Mouse (Mus musculus) layer of hippocampus, adult 18-20 months (tissue): ENCODE data around the gene Glcci1. TPM values are rescaled to one million over a fixed set of nuclear protein-coding genes. Genes with fewer than 3 reads are reported as not detected.

Experiments
- DNase-seq, 2 experiments: peaks; one replicate each; pipeline ENCODE4 v3.0.0; 2022; ENCODE audit warnings: low spot score in 2 of 2
- long read RNA-seq: library from polyadenylated mRNA; stranded (forward); transcript quantifications from one replicate; pipeline ENCODE4 v2.0.0, GENCODE M21; 2021
- total RNA-seq, 2 experiments: library from RNA; stranded (reverse); gene quantifications; 2 replicates each; pipeline ENCODE4 v1.2.3; 2021

The Glcci1 gene
- total RNA-seq, result 100 to 1,000 TPM; 110 to 116 TPM
- long read RNA-seq, full-length matches to known transcripts, result 2 of 12 reads
- long read RNA-seq, partial matches to known transcripts, result 3 of 12 reads
- long read RNA-seq, other reads (novel, unspliced or antisense), result 7 of 12 reads

- peak; percentile 58 to 70 for DNase-seq
Observed at GRCm38 (mm10) chr6:8509551-8509950, at the start of gene Glcci1. Glcci1 (plus strand) TSS chr6:8509600.

- no peak for DNase-seq
Observed at GRCm38 (mm10) chr6:8462447-8462846, 47.0 kb upstream of the Glcci1 start.

- no peak for DNase-seq
Observed at GRCm38 (mm10) chr6:8465388-8465787, 44.0 kb upstream of the Glcci1 start.

- no peak for DNase-seq
Observed at GRCm38 (mm10) chr6:8465985-8466384, 43.4 kb upstream of the Glcci1 start.

DNA sequence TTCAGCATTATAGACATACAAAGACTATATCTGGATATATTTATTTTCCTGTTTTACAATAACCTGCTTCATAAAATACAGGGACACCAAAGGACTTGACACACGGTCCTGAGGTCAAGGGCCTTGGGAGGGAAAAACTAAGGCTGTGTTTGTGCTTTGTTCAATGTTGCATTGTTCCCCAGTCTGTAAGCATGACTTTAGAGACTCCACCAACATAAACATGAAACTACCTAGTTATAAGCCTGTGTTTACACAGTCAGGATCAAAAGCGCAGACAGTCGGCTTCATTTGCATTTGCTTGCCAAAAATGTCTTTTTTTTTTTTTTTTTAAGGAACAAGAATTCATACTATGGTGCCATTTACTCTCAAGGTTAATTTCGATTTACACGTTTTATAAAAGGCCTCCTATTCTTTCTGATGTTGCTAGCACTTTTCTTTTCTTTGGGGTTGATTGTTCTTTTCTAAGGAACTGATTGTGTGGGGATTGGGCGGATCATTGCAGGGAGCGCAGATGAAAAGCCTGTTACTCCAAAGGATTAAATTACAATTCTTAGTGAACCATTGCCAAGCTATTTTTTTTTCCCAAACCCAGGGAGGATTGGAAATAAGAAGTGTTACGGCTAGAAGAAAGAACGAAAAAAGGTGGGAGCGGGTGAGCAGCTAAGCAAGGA, 41.6 kb upstream of the Glcci1 start:
- no peak for DNase-seq

- DNase-seq, result no peak
Observed at GRCm38 (mm10) chr6:8469918-8470317, 39.5 kb upstream of the Glcci1 start.

GRCm38 (mm10) chr6:8472125-8472524, 37.3 kb upstream of the Glcci1 start:
- DNase-seq, result no peak

DNA sequence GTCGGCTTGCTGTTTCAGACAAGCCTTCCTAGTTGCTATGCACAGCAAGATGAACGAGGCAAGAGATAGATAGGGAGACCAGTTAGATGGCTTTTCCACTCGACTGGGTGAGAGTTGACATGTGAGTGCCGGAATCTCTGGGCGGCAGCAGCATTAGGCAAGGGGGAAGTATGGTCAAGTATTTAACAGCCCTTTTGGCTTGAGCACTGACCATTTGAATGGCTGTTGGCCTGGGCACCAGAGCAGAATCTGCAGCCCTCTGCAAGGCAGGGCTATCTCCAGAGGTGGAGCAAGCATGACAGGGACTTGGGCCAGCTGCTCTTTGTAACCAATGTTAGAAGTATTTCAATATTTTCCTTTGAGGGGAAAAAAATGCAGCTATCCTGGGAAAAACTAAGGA, 36.5 kb upstream of the Glcci1 start:
- DNase-seq, result no peak

GRCm38 (mm10) chr6:8473498-8473897, 35.9 kb upstream of the Glcci1 start:
- peak in 1 of 2 experiments; percentile 43 for DNase-seq

DNA sequence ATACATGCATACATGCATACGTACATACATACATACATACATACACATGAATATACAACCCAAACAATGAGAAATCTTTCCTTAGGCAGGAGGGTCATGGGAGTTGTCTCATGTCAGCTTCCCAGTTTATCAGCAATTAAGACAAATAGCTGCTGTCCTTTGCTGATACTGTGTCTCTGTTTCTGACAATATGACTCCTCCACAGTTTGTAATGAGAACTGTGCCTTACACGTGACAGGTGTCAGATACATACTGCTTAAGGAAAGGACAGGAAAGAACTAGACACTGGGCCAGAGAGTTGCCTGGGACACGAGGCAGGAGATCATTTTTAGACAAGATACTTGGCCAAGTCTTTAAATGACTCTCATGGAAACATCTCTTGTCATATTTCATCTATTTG, 35.1 kb upstream of the Glcci1 start:
- no peak for DNase-seq

- DNase-seq, result no peak
Observed at GRCm38 (mm10) chr6:8474820-8475219, 34.6 kb upstream of the Glcci1 start.

DNA sequence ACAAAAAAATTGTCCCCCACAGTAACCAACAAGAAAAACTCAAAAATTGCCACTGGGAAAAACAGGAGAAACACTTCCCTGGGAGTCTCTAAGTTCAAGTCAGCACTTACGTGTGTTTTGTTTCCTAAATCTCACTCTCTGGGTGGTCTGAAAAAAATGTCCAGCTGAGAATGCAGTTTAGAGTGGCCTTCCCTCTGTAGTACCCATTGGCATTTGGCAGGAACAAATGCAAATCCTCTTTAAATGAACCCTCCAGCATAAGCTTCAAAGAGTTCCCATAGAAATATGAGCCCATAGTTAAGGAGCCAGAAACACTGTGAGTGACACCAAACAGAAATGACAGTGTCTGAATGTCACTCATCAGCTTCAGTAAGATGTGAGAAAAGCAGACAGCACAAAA, 30.2 kb upstream of the Glcci1 start:
- DNase-seq, result no peak

DNA sequence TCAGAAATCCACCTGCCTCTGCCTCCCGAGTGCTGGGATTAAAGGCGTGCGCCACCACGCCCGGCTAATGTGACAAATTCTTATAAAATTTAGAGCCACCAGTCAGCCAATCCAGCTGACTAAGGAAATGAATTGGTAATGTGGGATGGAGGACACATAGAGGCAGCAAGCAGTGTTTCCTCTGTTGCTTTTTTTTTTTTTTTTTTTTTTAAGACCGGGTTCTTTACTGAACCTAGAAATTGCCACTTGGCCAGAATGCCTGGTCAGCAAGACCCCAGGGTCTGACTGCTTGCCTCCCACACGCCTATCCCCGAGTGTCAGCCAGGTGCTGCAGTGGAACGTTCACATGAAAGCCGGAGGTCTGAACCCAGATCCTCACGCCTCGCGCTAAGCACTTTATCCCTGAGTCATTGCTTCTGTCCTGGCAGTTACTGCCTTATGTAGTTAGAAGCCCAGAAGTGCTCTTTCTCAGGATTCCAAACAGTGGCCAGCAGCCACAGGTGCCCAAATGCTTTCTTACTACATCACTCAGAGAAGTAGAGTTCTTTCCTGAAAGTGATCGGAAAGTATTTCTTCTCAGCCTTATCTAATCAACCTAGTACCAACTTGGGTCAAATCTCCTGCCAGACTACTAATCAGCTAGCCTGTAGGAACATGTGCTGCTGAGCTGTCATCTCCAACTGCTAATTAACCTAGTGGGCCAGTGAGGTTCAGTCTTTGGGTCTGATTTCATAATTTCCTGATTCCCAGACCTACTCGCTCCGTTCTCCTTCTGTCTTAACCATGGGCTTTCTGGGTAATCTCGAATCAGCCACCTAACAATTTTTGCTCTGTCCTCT, 24.7 kb upstream of the Glcci1 start:
- no peak for DNase-seq

GRCm38 (mm10) chr6:8485414-8486175, 23.8 kb upstream of the Glcci1 start:
- no peak for DNase-seq

GRCm38 (mm10) chr6:8486391-8487043, 22.9 kb upstream of the Glcci1 start:
- DNase-seq, result no peak

- DNase-seq, result peak in 1 of 2 experiments; percentile 45
Observed at GRCm38 (mm10) chr6:8487044-8487853, 22.2 kb upstream of the Glcci1 start.

DNA sequence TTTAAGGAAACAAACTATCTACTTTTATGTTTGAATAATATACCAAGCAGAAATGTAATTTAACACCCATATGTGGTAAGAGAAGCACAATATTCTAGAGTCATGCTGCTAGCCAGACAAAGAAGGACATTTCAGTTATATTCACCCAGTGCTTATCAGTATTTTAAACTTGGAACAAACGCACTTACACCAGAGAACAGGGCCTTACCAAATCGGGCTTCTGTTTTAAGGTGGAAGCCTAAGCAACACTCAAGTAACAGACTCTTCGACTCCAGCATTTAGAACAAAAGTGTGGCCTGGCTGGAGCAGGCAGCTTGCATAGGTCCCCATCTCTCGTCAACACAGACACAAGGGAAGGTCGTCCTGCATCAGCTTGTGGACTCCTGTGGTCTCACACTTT, 21.2 kb upstream of the Glcci1 start:
- no peak for DNase-seq

GRCm38 (mm10) chr6:8489266-8489665, 20.1 kb upstream of the Glcci1 start:
- DNase-seq, result no peak

DNA sequence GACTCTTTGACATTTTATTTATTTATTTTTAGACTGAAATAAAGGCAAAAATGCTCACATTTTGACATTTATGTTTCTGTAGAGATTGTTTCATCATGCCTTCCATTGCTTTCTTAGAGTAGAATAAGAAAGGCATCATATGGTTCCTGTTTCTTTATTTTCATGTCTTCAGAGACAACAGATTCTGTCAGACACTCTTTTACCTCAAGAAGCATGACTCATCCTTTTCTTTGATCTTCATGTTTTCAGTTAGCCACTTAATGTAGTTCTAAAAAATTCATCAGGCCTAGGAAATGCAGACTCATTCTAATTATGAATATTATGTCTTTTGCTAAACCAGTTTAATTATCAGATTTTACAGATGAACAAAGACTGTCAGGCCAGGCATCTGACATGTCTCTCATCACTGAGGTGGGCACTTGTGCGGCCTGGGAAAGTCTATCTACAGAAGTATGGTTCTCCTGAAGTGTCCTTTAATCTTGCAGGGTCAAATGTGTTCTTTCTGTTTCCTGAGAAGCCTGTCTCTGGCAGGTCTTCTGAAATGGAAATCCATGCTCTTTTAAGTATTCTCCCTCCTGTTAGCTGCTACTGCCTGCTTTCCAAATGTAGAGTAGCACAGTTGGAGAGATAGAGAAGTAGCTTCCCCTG, 19.3 kb upstream of the Glcci1 start:
- DNase-seq, result no peak

DNA sequence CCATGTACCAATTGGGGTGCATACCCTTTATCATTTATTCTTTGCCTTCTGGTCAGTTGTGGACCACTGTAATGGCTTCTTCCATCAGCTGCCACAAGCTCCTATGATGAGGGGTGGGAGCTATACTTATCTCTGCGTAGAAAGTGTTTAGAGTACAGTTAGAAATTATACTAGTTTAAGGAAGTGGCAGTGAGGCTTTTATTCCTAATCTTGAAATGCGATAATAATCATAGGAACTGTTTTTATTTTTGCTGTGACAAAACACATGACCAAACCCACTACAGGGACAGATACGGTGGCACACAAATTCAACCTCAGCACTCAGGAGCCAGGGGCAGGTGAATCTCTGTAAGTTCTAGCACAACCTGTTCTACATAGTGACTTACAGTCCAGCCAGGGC, 17.2 kb upstream of the Glcci1 start:
- DNase-seq, result no peak
